Mouse (Mus musculus) testis, adult 2 months (tissue): ENCODE data around the gene Kif1bp. TPM values are rescaled to one million over a fixed set of nuclear protein-coding genes. Genes with fewer than 3 reads are reported as not detected.
"Not testable (repeated sequence)": the region's sequence is repeated elsewhere in the genome, so short reads cannot be mapped to it uniquely, and the experiment has no call there.

Source experiments
- H3K27ac ChIP-seq: fragments of 200-500 bp; 2 replicates; pipeline ENCODE4 v1.5.1; 2012; ENCODE audit warnings: low read depth, low read length; ENCODE audit not compliant: control insufficient read depth, insufficient read depth
- H3K27me3 ChIP-seq: fragments of 200-500 bp; 2 replicates; pipeline ENCODE4 v1.6.1; 2012; ENCODE audit warnings: mild to moderate bottlenecking, low read length, moderate library complexity; ENCODE audit not compliant: control insufficient read depth, insufficient read depth
- H3K36me3 ChIP-seq: fragments of 200-500 bp; 2 replicates; pipeline ENCODE4 v1.6.1; 2012; ENCODE audit warnings: mild to moderate bottlenecking, low read length; ENCODE audit not compliant: control insufficient read depth, insufficient read depth
- H3K4me1 ChIP-seq: fragments of 200-500 bp; 2 replicates; pipeline ENCODE4 v1.6.1; 2012; ENCODE audit warnings: low read length; ENCODE audit not compliant: control insufficient read depth, insufficient read depth
- H3K4me3 ChIP-seq: fragments of 200-500 bp; 2 replicates; pipeline ENCODE4 v1.5.1; 2012; ENCODE audit warnings: low read depth, mild to moderate bottlenecking, low read length, moderate library complexity, mixed read lengths; ENCODE audit not compliant: control insufficient read depth
- CTCF ChIP-seq: fragments of 200-500 bp; IDR thresholded peaks from 2 replicates; pipeline ENCODE4 v1.5.1; 2012; ENCODE audit warnings: low read depth, mild to moderate bottlenecking, inconsistent platforms, low read length, moderate library complexity; ENCODE audit not compliant: control insufficient read depth, insufficient read depth, insufficient replicate concordance
- POLR2A ChIP-seq: fragments of 200-500 bp; IDR thresholded peaks from 2 replicates; pipeline ENCODE4 v1.6.1; 2012; ENCODE audit warnings: low read depth, mild to moderate bottlenecking, inconsistent platforms, low read length, moderate library complexity; ENCODE audit not compliant: control insufficient read depth
- polyA plus RNA-seq: library from polyadenylated mRNA; depleted of rRNA; stranded (reverse); fragments of >200 nt; gene quantifications from 2 replicates; pipeline ENCODE4 v1.2.3, GENCODE M21; 2012

The Kif1bp gene
- polyA plus RNA-seq, 1 experiment: 41.7 TPM

DNA sequence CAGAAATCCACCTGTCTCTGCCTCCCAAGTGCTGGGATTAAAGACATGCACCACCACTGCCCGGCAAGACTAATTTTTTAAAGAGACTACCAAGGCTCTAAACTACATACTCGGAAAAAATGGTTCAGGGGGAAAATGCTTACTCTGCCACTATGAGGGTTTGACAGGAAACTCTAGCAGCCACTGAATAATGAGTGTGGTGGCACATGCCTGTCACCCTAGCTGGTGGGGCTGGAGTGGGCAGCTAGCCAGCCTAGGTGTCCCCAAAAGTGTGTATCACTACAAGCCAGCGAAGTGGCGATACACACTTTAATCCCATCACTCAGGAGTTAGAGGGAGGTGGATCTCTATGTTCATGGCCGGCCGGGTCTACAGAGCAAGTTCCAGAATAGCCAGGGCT is 21.8 kb upstream of the Kif1bp start:
- no peaks in the 10 kb centered on the region for H3K27me3 ChIP-seq
- H3K4me1 ChIP-seq: peaks cover 3% of the 10 kb centered on the region; the same call in 1 of the 2 replicates
- TF ChIP-seq CTCF (no peak), POLR2A (no peak)
- H3K36me3 ChIP-seq: peaks cover 2% of the 10 kb centered on the region; the same call in 1 of the 2 replicates
- H3K4me3 ChIP-seq: no peak overlapping the region
- no peak overlapping the region for H3K27ac ChIP-seq

DNA sequence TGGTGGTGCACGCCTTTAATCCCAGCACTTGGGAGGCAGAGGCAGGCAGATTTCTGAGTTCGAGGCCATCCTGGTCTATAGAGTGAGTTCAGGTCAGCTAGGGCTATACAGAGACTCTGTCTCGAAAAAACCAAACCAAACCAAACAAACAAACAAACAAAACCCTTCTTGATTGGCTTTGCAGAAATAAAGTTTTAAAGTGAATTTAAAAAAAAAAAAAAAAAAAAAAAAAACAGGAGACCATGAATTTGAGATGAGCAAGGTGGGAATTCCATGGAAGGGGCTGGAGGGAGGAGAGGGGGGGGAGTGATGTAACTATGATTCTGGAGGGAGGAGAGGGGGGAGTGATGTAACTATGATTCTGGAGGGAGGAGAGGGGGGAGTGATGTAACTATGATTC is 21.1 kb upstream of the Kif1bp start:
- H3K27me3 ChIP-seq, H3K27ac ChIP-seq, H3K36me3 ChIP-seq, H3K4me3 ChIP-seq, H3K4me1 ChIP-seq: not testable (repeated sequence)

DNA sequence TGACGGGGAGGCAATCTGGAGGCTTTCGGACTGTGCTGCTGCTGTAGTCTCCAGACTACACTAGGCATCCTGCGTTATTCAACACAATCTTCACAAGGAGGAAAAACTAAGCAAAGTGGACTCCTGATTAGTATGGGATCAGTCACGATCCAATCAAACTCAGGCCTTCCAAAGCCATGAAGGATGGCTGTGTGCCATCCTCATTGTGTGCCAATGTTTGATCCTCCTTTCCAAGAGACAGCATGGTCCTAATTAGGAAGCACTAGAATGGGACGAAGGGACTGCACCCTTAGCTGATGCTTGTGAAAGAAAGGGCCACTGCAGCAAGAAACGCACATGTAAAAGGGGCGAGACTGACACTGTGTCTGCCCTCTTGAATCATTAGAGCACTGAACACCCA is 14.2 kb upstream of the Kif1bp start:
- Histone ChIP-seq H3K4me1 (peaks cover 2% of the 10 kb centered on the region; the same call in 1 of the 2 replicates), H3K27ac (no peak overlapping the region), H3K27me3 (no peaks in the 10 kb centered on the region), H3K4me3 (no peak overlapping the region), H3K36me3 (peaks cover 8% of the 10 kb centered on the region)
- TF ChIP-seq CTCF: no peak
- no peak for TF ChIP-seq POLR2A

- no peak overlapping the region for H3K27ac ChIP-seq
- TF ChIP-seq CTCF: no peak
- no peak for TF ChIP-seq POLR2A
- peaks cover 2% of the 10 kb centered on the region; the same call in 1 of the 2 replicates for H3K4me1 ChIP-seq
- peaks cover 8% of the 10 kb centered on the region for H3K36me3 ChIP-seq
- H3K4me3 ChIP-seq: no peak overlapping the region
- H3K27me3 ChIP-seq: no peaks in the 10 kb centered on the region
Measured at GRCm38 (mm10) chr10:62590200-62590599, 11.9 kb upstream of the Kif1bp start.

- Histone ChIP-seq H3K27me3 (no peaks in the 10 kb centered on the region), H3K27ac (no peak overlapping the region), H3K4me3 (no peak overlapping the region), H3K36me3 (peaks cover 9% of the 10 kb centered on the region), H3K4me1 (peaks cover 2% of the 10 kb centered on the region; the same call in 1 of the 2 replicates)
- TF ChIP-seq CTCF (no peak), POLR2A (no peak)
Measured at GRCm38 (mm10) chr10:62588616-62589015, 10.4 kb upstream of the Kif1bp start.

DNA sequence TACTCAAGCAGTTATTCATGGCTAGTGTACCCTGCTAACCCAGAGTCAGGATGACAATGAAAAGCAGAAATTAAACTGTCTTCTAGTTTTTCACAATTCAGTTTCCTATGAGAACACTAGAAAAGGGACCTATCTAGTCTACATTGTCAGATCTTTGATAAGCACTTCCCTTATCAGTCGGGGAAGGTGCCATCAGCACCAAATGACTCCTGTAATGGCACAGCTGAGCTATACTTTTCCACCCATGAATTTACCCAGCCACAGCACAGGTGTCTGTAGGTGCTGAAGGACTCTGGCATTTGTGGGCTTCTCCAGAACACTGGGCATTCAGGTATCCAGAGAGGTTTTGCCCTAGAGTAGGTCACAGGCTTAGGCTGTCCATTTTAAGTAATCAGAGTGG is 5.0 kb upstream of the Kif1bp start:
- Histone ChIP-seq H3K27ac (no peak overlapping the region), H3K4me3 (no peak overlapping the region), H3K36me3 (peaks cover 8% of the 10 kb centered on the region), H3K4me1 (no peaks in the 10 kb centered on the region), H3K27me3 (no peaks in the 10 kb centered on the region)
- TF ChIP-seq CTCF: no peak
- TF ChIP-seq POLR2A: no peak

DNA sequence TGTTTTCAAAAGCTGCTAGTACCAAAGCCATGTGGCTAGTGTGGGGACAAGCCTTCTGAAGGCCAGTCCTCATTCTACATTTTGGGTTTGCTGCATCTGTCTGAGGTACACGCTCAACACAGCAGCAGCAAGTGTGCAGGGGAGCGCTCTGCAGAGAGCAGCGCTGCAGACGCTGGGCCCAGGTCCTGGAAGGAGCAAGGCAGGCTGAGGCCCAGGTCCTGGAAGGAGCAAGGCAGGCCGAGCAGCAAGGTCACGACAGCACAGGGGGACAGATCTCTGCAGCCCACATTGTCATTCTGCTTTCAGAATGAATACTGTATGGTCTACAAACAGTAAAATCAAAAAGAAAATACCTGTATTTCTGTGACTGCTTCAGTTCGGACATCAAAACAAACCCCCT is 4.4 kb upstream of the Kif1bp start:
- Histone ChIP-seq H3K27me3 (no peaks in the 10 kb centered on the region), H3K27ac (no peak overlapping the region), H3K36me3 (peaks cover 5% of the 10 kb centered on the region), H3K4me3 (no peak overlapping the region), H3K4me1 (no peaks in the 10 kb centered on the region)
- TF ChIP-seq POLR2A: no peak
- TF ChIP-seq CTCF: no peak

- H3K4me1 ChIP-seq: no peaks in the 10 kb centered on the region
- no peak overlapping the region for H3K27ac ChIP-seq
- no peak overlapping the region for H3K4me3 ChIP-seq
- H3K36me3 ChIP-seq: peaks cover 3% of the 10 kb centered on the region
- no peaks in the 10 kb centered on the region for H3K27me3 ChIP-seq
- TF ChIP-seq POLR2A: no peak
- no peak for TF ChIP-seq CTCF
Measured at GRCm38 (mm10) chr10:62582263-62582662, 4.0 kb upstream of the Kif1bp start.

DNA sequence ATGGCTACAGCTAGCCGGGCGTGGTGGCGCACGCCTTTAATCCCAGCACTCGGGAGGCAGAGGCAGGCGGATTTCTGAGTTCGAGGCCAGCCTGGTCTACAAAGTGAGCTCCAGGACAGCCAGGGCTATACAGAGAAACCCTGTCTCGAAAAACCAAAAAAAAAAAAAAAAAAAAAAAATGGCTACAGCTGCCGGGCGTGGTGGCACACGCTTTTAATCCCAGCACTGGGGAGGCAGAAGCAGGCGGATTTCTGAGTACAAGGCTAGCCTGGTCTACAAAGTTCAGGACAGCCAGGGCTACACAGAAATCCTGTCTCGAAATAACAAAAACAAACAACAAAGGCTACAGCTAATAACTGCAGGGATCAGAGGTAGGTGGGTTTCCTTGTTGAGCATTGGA is 872 bp upstream of the Kif1bp start:
- not testable (repeated sequence) for H3K27me3 ChIP-seq, H3K36me3 ChIP-seq, H3K4me1 ChIP-seq, H3K27ac ChIP-seq
- peak overlapping the region; percentile 97 for H3K4me3 ChIP-seq
